Mouse (Mus musculus): ENCODE results near the gene Plscr2.

DNA sequence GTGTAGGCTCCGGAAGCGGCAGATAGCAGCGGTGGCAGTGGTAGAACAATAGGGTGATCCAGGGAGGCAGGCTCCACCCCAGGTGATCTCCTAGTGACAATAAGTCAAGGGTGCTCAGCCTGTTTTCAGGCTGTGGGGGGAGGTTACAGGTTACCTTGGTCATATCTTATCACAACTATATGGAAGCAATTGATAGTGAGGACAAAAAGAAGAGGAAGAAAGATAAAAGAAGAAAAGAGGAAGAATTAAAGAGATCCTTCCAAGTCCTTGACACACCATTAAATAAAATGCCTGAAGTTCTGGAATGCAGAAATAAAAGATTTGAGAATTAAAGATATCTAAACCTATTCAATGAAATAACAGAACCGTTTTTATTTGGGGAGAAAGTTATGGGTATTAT lies 51.4 kb downstream of the Plscr2 start:
- TF ChIP-seq CTCF (IDR thresholded peaks at IDR 0.05; ENCODE audit: low read depth) (no peak), EP300 (IDR thresholded peaks at IDR 0.05; ENCODE audit: low read depth) (no peak)
